Mouse (Mus musculus) neural tube, embryonic 14.5 days (tissue): ENCODE results near the gene Chrnb4. TPM values are rescaled to one million over a fixed set of nuclear protein-coding genes. Genes with fewer than 3 reads are reported as not detected.
A peak's percentile ranks its signal among the peaks of the same experiment; 100 is the strongest.

ENCODE experiments used
- ATAC-seq: fragments of 200-750 bp; cut with Nextera tagmentation; 2 replicates; pipeline ENCODE4 v1.8.0; 2017; ENCODE audit warnings: low read depth, mild to moderate bottlenecking, moderate TSS enrichment, moderate library complexity
- H3K27ac ChIP-seq: fragments of 300-500 bp; sonication (generic); 2 replicates; pipeline ENCODE4 v1.5.1; 2014; ENCODE audit warnings: low read depth, mild to moderate bottlenecking, control low read depth, low read length, moderate library complexity, mixed read lengths
- H3K27me3 ChIP-seq: fragments of 300-500 bp; sonication (generic); 2 replicates; pipeline ENCODE4 v1.6.1; 2014; ENCODE audit warnings: low read length; ENCODE audit not compliant: control insufficient read depth, insufficient read depth
- H3K36me3 ChIP-seq: fragments of 300-500 bp; sonication (generic); 2 replicates; pipeline ENCODE4 v1.6.1; 2014; ENCODE audit warnings: low read length, mixed read lengths; ENCODE audit not compliant: control insufficient read depth, insufficient read depth
- H3K4me1 ChIP-seq: fragments of 300-500 bp; sonication (generic); 2 replicates; pipeline ENCODE4 v1.6.1; 2014; ENCODE audit warnings: low read length; ENCODE audit not compliant: control insufficient read depth, insufficient read depth
- H3K4me2 ChIP-seq: fragments of 300-500 bp; sonication (generic); 2 replicates; pipeline ENCODE4 v1.6.1; 2014; ENCODE audit warnings: mild to moderate bottlenecking, low read depth, low read length, control low read depth
- H3K4me3 ChIP-seq: fragments of 300-500 bp; sonication (generic); 2 replicates; pipeline ENCODE4 v1.5.1; 2014; ENCODE audit warnings: low read depth, low read length, control low read depth, mixed read lengths
- H3K9ac ChIP-seq: fragments of 300-500 bp; sonication (generic); replicated peaks from 2 replicates; pipeline ENCODE4 v1.6.1; 2014; ENCODE audit warnings: low read depth, mild to moderate bottlenecking, control low read depth, low read length, mixed read lengths
- H3K9me3 ChIP-seq: fragments of 300-500 bp; sonication (generic); 2 replicates; pipeline ENCODE4 v1.6.1; 2016; ENCODE audit warnings: low read length; ENCODE audit not compliant: control insufficient read depth
- WGBS: fragments of 180-500 bp; shearing (Covaris S2); extraction: QIAGEN DNeasy Blood & Tissue Kit; methylation state at CpG from one replicate; pipeline ENCODE4 v1.1.7; 2014; 5-methylcytosine and 5-hydroxymethylcytosine counted together
- polyA plus RNA-seq: library from polyadenylated mRNA; unstranded; fragments of >200 nt; fragmentation: Nextera tagmentation; extraction: Ambion mirVana; gene quantifications from 2 replicates; pipeline ENCODE4 v1.2.1, GENCODE M21; 2014

Gene Chrnb4
- 1.4 and 1.5 TPM in 2 replicates for polyA plus RNA-seq

- ATAC-seq, result peak; percentile 56
- Histone ChIP-seq H3K36me3 (no peaks in the 10 kb centered on the region), H3K4me2 (peak within 1 kb of the TSS; percentile 68), H3K27ac (no peak within 1 kb of the TSS), H3K9ac (peak within 1 kb of the TSS; percentile 26), H3K4me1 (peaks cover 5% of the 10 kb centered on the region; the same call in 1 of the 2 replicates), H3K9me3 (no peaks in the 10 kb centered on the region), H3K4me3 (peak within 1 kb of the TSS; percentile 34), H3K27me3 (no peaks in the 10 kb centered on the region)
- WGBS, result 0% methylated on average over 23 of the region's 23 CpGs
These were observed at the start of gene Chrnb4 for GRCm38 (mm10) chr9:55048211-55048880. Gene Chrnb4, minus strand, starts transcription at chr9:55048779.

DNA sequence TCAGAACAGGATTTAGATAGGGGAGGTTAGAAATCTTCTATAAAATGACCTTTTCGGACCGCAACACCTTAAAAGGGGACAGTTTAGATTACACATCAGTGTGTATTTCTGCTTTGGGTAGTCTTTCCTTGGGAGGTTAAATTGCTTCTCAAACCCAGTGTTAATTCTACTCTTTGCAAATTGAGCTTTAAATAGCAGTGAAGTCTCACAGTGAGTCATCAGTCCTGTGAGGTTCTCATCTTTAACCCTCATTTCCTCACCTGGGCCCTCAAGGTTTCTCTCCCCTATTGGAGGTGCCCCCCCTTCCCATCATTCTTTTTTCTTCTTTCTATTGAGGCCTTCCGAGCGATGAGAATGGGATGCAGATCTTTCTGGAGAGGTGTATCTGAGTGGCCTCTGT lies 48.3 kb upstream of the Chrnb4 start:
- ATAC-seq, result no peak

DNA sequence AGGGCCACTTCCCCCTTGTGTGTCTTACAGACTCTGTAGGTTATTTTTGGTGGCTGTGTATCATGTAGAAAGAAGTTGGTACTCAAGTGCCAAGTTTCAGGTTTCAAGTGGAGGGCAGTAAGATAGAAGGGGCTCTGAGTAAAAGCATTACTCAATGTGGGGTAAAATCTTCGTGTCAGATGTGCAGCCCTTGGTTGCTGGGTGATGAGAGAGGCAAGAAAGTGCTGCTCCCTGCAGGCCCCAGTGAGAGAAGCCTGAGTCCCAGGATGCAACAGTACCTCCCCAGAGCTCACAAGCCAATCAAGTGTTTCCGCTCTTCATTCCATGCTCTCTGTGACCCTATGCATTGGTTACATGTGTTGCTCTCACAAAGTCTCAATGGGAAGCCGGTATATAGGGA lies 47.5 kb upstream of the Chrnb4 start:
- no peaks in the 10 kb centered on the region for H3K4me1 ChIP-seq
- no peaks in the 10 kb centered on the region for H3K27me3 ChIP-seq
- H3K27ac ChIP-seq, result no peak overlapping the region
- H3K36me3 ChIP-seq, result no peaks in the 10 kb centered on the region
- 73% methylated on average over 3 of the region's 3 CpGs for WGBS
- no peaks in the 10 kb centered on the region for H3K9me3 ChIP-seq
- no peak for ATAC-seq
- no peak overlapping the region for H3K4me2 ChIP-seq
- no peak overlapping the region for H3K4me3 ChIP-seq
- no peak overlapping the region for H3K9ac ChIP-seq

More for the DNA sequence above, 48.3 kb upstream of the Chrnb4 start:
- H3K9ac ChIP-seq, result no peak overlapping the region
- 91% methylated on average over 4 of the region's 4 CpGs for WGBS
- H3K27ac ChIP-seq, result no peak overlapping the region
- H3K9me3 ChIP-seq, result no peaks in the 10 kb centered on the region
- H3K27me3 ChIP-seq, result no peaks in the 10 kb centered on the region
- no peak overlapping the region for H3K4me2 ChIP-seq
- H3K36me3 ChIP-seq, result no peaks in the 10 kb centered on the region
- H3K4me1 ChIP-seq, result no peaks in the 10 kb centered on the region
- no peak overlapping the region for H3K4me3 ChIP-seq

DNA sequence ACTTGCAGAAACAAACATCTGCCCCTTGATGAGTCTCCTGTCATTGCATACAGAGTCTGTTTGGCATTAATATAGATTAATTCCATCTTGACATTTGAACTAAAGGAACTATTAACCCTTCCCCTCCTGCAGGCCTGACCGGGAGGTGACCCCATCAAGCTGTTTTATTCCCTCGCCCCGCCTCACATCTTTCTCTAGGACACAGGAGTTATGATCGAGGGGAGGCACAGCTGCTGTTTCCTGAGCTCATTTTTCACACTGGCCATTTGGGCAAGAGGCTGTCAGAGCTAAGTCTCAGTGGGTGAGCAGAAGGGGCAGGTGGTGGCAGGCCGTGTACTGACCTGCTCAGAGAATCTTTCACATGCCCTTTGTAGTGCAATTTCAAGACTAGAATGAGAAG lies 41.6 kb upstream of the Chrnb4 start:
- no peaks in the 10 kb centered on the region for H3K36me3 ChIP-seq
- H3K4me2 ChIP-seq, result no peak overlapping the region
- no peak overlapping the region for H3K4me3 ChIP-seq
- no peak overlapping the region for H3K9ac ChIP-seq
- 3% methylated on average over 5 of the region's 5 CpGs for WGBS
- no peaks in the 10 kb centered on the region for H3K9me3 ChIP-seq
- no peaks in the 10 kb centered on the region for H3K4me1 ChIP-seq
- H3K27me3 ChIP-seq, result no peaks in the 10 kb centered on the region
- no peak for ATAC-seq
- H3K27ac ChIP-seq, result no peak overlapping the region

GRCm38 (mm10) chr9:55089226-55089625 lies 40.6 kb upstream of the Chrnb4 start:
- Histone ChIP-seq H3K4me3 (no peak overlapping the region), H3K27ac (no peak overlapping the region), H3K27me3 (no peaks in the 10 kb centered on the region), H3K9ac (no peak overlapping the region), H3K36me3 (no peaks in the 10 kb centered on the region), H3K9me3 (no peaks in the 10 kb centered on the region), H3K4me2 (no peak overlapping the region), H3K4me1 (no peaks in the 10 kb centered on the region)
- WGBS, result 86% methylated on average over 2 of the region's 2 CpGs
- no peak for ATAC-seq

GRCm38 (mm10) chr9:55083154-55083913 lies 34.8 kb upstream of the Chrnb4 start:
- Histone ChIP-seq H3K27ac (peak overlapping the region; percentile 64), H3K9ac (no peak overlapping the region), H3K4me3 (no peak overlapping the region), H3K36me3 (no peaks in the 10 kb centered on the region), H3K27me3 (no peaks in the 10 kb centered on the region), H3K4me1 (peaks cover 13% of the 10 kb centered on the region; the same call in 1 of the 2 replicates), H3K4me2 (no peak overlapping the region), H3K9me3 (no peaks in the 10 kb centered on the region)
- WGBS, result 8% methylated on average over 7 of the region's 7 CpGs
- ATAC-seq, result peak; percentile 92

GRCm38 (mm10) chr9:55067965-55068265 lies 19.3 kb upstream of the Chrnb4 start:
- H3K9ac ChIP-seq, result no peak overlapping the region
- H3K27ac ChIP-seq, result no peak overlapping the region
- 60% methylated on average over 5 of the region's 5 CpGs for WGBS
- no peaks in the 10 kb centered on the region for H3K4me1 ChIP-seq
- H3K36me3 ChIP-seq, result no peaks in the 10 kb centered on the region
- H3K27me3 ChIP-seq, result no peaks in the 10 kb centered on the region
- H3K4me2 ChIP-seq, result no peak overlapping the region
- no peak overlapping the region for H3K4me3 ChIP-seq
- no peaks in the 10 kb centered on the region for H3K9me3 ChIP-seq
- no peak for ATAC-seq

DNA sequence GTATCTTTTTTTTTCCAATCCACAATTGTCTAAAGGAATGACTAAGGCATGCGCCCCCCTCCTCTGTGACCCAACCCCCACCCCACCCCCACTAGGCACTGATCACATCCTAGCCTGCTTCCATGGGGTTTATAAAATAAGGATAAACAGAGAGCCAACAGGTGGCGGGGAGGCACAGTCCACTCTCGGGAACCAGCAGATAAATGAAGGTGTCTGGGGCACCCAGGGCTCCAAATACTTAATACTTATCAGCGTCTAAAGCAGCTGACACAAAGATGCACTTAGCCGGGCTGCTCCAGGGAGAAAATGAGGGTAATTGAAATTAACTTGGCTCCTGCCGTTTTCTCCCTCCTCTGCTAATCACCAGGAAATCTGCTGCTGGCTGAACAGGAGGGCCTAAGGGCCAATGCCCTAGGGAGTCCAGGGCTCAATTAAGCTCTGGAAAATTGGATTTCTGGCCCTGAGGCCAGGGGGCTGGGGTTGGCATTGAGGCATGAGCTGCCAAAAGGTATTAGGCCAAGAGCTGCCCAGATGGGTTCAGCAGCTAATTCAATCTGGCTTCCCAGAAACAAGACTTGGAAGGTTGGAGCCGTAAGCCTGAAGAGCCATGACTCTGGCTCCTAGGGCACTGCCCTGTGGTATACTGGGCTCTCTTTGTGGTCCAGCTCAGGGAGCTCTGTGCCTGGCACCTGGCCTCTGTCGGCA lies 18.8 kb upstream of the Chrnb4 start:
- Histone ChIP-seq H3K4me3 (no peak overlapping the region), H3K27me3 (no peaks in the 10 kb centered on the region), H3K4me2 (no peak overlapping the region), H3K9me3 (no peaks in the 10 kb centered on the region), H3K4me1 (no peaks in the 10 kb centered on the region), H3K27ac (no peak overlapping the region), H3K9ac (no peak overlapping the region), H3K36me3 (no peaks in the 10 kb centered on the region)
- 27% methylated on average over 8 of the region's 8 CpGs for WGBS
- ATAC-seq, result peak; percentile 44; the same call in 1 of the 2 replicates

DNA sequence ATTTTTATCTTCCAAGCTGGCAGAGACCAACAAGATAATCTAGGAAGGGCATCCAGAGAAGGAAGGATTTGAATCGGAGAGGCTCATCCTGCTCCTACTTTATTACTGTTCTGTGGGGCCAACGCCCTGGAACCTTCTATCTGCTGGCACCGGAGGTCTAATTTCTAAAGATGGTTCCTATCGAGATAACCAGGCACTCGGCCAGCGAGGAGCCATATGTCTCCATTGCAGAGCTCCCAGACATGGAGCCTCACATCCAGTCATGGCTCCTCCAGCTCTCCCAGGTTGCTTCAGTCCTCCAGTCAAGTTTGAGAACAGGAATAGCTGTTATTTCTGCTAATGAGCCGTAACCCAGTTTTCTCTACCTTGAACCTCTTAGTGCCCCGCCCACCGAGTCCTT lies 16.7 kb upstream of the Chrnb4 start:
- no peaks in the 10 kb centered on the region for H3K36me3 ChIP-seq
- no peaks in the 10 kb centered on the region for H3K4me1 ChIP-seq
- 87% methylated on average over 9 of the region's 9 CpGs for WGBS
- no peak overlapping the region for H3K27ac ChIP-seq
- H3K4me3 ChIP-seq, result no peak overlapping the region
- no peak for ATAC-seq
- no peak overlapping the region for H3K9ac ChIP-seq
- no peak overlapping the region for H3K4me2 ChIP-seq
- H3K9me3 ChIP-seq, result no peaks in the 10 kb centered on the region
- H3K27me3 ChIP-seq, result no peaks in the 10 kb centered on the region
